Mouse (Mus musculus): ENCODE measurements around the gene Nuak1. TPM values are rescaled to one million over a fixed set of nuclear protein-coding genes. Genes with fewer than 3 reads are reported as not detected.
A peak's percentile ranks its signal among the peaks of the same experiment; 100 is the strongest.

Gene Nuak1
- polyA plus RNA-seq, 1 experiment from 2014 or later = 4.9 TPM

GRCm38 (mm10) chr10:84438466-84439227 is 1.8 kb downstream of the Nuak1 start:
- Histone ChIP-seq H3K9me3 (ENCODE audit: control insufficient read depth, low read length) (no peaks in the 10 kb centered on the region), H3K4me3 (replicated peaks; ENCODE audit: low read length) (peak overlapping the region; percentile 83), H3K9ac (peak overlapping the region; percentile 99), H3K27ac (peak overlapping the region; percentile 80), H3K27me3 (ENCODE audit: control insufficient read depth, insufficient read depth, low read length) (no peaks in the 10 kb centered on the region), H3K36me3 (replicated peaks; ENCODE audit: control insufficient read depth, insufficient read depth) (no peaks in the 10 kb centered on the region), H3K4me1 (replicated peaks; ENCODE audit: control insufficient read depth, insufficient read depth, low read length) (peaks cover 50% of the 10 kb centered on the region), H3K4me2 (replicated peaks) (peak overlapping the region; percentile 91)
- no peak for ATAC-seq (ENCODE audit: low FRiP score)
- DNase-seq (ENCODE audit: low spot score) = peak; percentile 28
- WGBS = 32% methylated on average over 19 of the region's 19 CpGs

- peak; percentile 72 for ATAC-seq (ENCODE audit: low FRiP score)
Observed at GRCm38 (mm10) chr10:84438049-84438422, 2.4 kb downstream of the Nuak1 start.

GRCm38 (mm10) chr10:84437166-84438048 is 3.0 kb downstream of the Nuak1 start:
- Histone ChIP-seq H3K9ac (peak overlapping the region; percentile 56), H3K4me3 (replicated peaks; ENCODE audit: low read length) (peak overlapping the region; percentile 83), H3K36me3 (replicated peaks; ENCODE audit: control insufficient read depth, insufficient read depth) (peaks cover 10% of the 10 kb centered on the region; the same call in 1 of the 2 replicates), H3K4me1 (replicated peaks; ENCODE audit: control insufficient read depth, insufficient read depth, low read length) (peaks cover 43% of the 10 kb centered on the region), H3K4me2 (replicated peaks) (peak overlapping the region; percentile 91), H3K9me3 (ENCODE audit: control insufficient read depth, low read length) (no peaks in the 10 kb centered on the region), H3K27me3 (ENCODE audit: control insufficient read depth, insufficient read depth, low read length) (no peaks in the 10 kb centered on the region), H3K27ac (peak overlapping the region; percentile 80)
- peak; percentile 26; the same call in 1 of the 2 replicates for ATAC-seq (ENCODE audit: low FRiP score)
- no peak for DNase-seq (ENCODE audit: low spot score)
- WGBS = 21% methylated on average over 14 of the region's 14 CpGs

More at GRCm38 (mm10) chr10:84438049-84438422, 2.4 kb downstream of the Nuak1 start:
- WGBS = 2% methylated on average over 7 of the region's 7 CpGs
- peak; percentile 99 for DNase-seq (ENCODE audit: low spot score)
- Histone ChIP-seq H3K27me3 (ENCODE audit: control insufficient read depth, insufficient read depth, low read length) (no peaks in the 10 kb centered on the region), H3K9me3 (ENCODE audit: control insufficient read depth, low read length) (no peaks in the 10 kb centered on the region), H3K4me1 (replicated peaks; ENCODE audit: control insufficient read depth, insufficient read depth, low read length) (peaks cover 48% of the 10 kb centered on the region), H3K4me2 (replicated peaks) (peak overlapping the region; percentile 91), H3K9ac (peak overlapping the region; percentile 99), H3K27ac (peak overlapping the region; percentile 80), H3K36me3 (replicated peaks; ENCODE audit: control insufficient read depth, insufficient read depth) (0 out of 2 replicates have a peak, but pooled peaks cover 5% of the 10 kb centered on the region), H3K4me3 (replicated peaks; ENCODE audit: low read length) (peak overlapping the region; percentile 83)

GRCm38 (mm10) chr10:84435930-84436329 is 4.5 kb downstream of the Nuak1 start:
- Histone ChIP-seq H3K27me3 (ENCODE audit: control insufficient read depth, insufficient read depth, low read length) (no peaks in the 10 kb centered on the region), H3K4me1 (replicated peaks; ENCODE audit: control insufficient read depth, insufficient read depth, low read length) (peaks cover 31% of the 10 kb centered on the region), H3K4me2 (replicated peaks) (peak overlapping the region; percentile 7; the same call in 1 of the 2 replicates), H3K27ac (no peak overlapping the region), H3K36me3 (replicated peaks; ENCODE audit: control insufficient read depth, insufficient read depth) (peaks cover 10% of the 10 kb centered on the region; the same call in 1 of the 2 replicates), H3K9ac (0 out of 2 replicates have a peak overlapping the region, but pooled peaks have one; percentile 21), H3K9me3 (ENCODE audit: control insufficient read depth, low read length) (no peaks in the 10 kb centered on the region), H3K4me3 (replicated peaks; ENCODE audit: low read length) (no peak overlapping the region)
- ATAC-seq (ENCODE audit: low FRiP score) = no peak
- DNase-seq (ENCODE audit: low spot score) = no peak
- 53% methylated on average over 11 of the region's 11 CpGs for WGBS

- H3K4me3 ChIP-seq (replicated peaks; ENCODE audit: low read length) = no peak overlapping the region
- H3K4me2 ChIP-seq (replicated peaks) = no peak overlapping the region
- DNase-seq (ENCODE audit: low spot score) (no peak), ATAC-seq (ENCODE audit: low FRiP score) (no peak)
- no peaks in the 10 kb centered on the region for H3K9me3 ChIP-seq (ENCODE audit: control insufficient read depth, low read length)
- 78% methylated on average over 21 of the region's 21 CpGs for WGBS
- peaks cover 23% of the 10 kb centered on the region for H3K4me1 ChIP-seq (replicated peaks; ENCODE audit: control insufficient read depth, insufficient read depth, low read length)
- H3K36me3 ChIP-seq (replicated peaks; ENCODE audit: control insufficient read depth, insufficient read depth) = peaks cover 10% of the 10 kb centered on the region; the same call in 1 of the 2 replicates
- no peak overlapping the region for H3K27ac ChIP-seq
- H3K27me3 ChIP-seq (ENCODE audit: control insufficient read depth, insufficient read depth, low read length) = no peaks in the 10 kb centered on the region
- H3K9ac ChIP-seq = no peak overlapping the region
Observed at GRCm38 (mm10) chr10:84433193-84433801, 7.1 kb downstream of the Nuak1 start.

- DNase-seq (ENCODE audit: low spot score) (no peak), ATAC-seq (ENCODE audit: low FRiP score) (no peak)
- Histone ChIP-seq H3K4me3 (replicated peaks; ENCODE audit: low read length) (no peak overlapping the region), H3K4me1 (replicated peaks; ENCODE audit: control insufficient read depth, insufficient read depth, low read length) (peaks cover 11% of the 10 kb centered on the region; the same call in 1 of the 2 replicates), H3K36me3 (replicated peaks; ENCODE audit: control insufficient read depth, insufficient read depth) (0 out of 2 replicates have a peak, but pooled peaks cover 10% of the 10 kb centered on the region), H3K27ac (no peak overlapping the region), H3K27me3 (ENCODE audit: control insufficient read depth, insufficient read depth, low read length) (no peaks in the 10 kb centered on the region), H3K4me2 (replicated peaks) (no peak overlapping the region), H3K9ac (no peak overlapping the region), H3K9me3 (ENCODE audit: control insufficient read depth, low read length) (no peaks in the 10 kb centered on the region)
- WGBS = 70% methylated on average over 7 of the region's 7 CpGs
Observed at GRCm38 (mm10) chr10:84424374-84424773, 16.0 kb downstream of the Nuak1 start.

GRCm38 (mm10) chr10:84423903-84424302 is 16.5 kb downstream of the Nuak1 start:
- Histone ChIP-seq H3K4me1 (replicated peaks; ENCODE audit: control insufficient read depth, insufficient read depth, low read length) (peaks cover 11% of the 10 kb centered on the region; the same call in 1 of the 2 replicates), H3K27ac (no peak overlapping the region), H3K4me2 (replicated peaks) (no peak overlapping the region), H3K36me3 (replicated peaks; ENCODE audit: control insufficient read depth, insufficient read depth) (0 out of 2 replicates have a peak, but pooled peaks cover 10% of the 10 kb centered on the region), H3K9me3 (ENCODE audit: control insufficient read depth, low read length) (no peaks in the 10 kb centered on the region), H3K27me3 (ENCODE audit: control insufficient read depth, insufficient read depth, low read length) (no peaks in the 10 kb centered on the region), H3K9ac (no peak overlapping the region), H3K4me3 (replicated peaks; ENCODE audit: low read length) (no peak overlapping the region)
- DNase-seq (ENCODE audit: low spot score) (no peak), ATAC-seq (ENCODE audit: low FRiP score) (no peak)
- 87% methylated on average over 5 of the region's 5 CpGs for WGBS

- H3K27me3 ChIP-seq (ENCODE audit: control insufficient read depth, insufficient read depth, low read length) = no peaks in the 10 kb centered on the region
- 0 out of 2 replicates have a peak, but pooled peaks cover 12% of the 10 kb centered on the region for H3K36me3 ChIP-seq (replicated peaks; ENCODE audit: control insufficient read depth, insufficient read depth)
- H3K4me1 ChIP-seq (replicated peaks; ENCODE audit: control insufficient read depth, insufficient read depth, low read length) = peaks cover 5% of the 10 kb centered on the region; the same call in 1 of the 2 replicates
- no peak for DNase-seq (ENCODE audit: low spot score)
- no peak overlapping the region for H3K4me3 ChIP-seq (replicated peaks; ENCODE audit: low read length)
- no peaks in the 10 kb centered on the region for H3K9me3 ChIP-seq (ENCODE audit: control insufficient read depth, low read length)
- H3K9ac ChIP-seq = no peak overlapping the region
- WGBS = 91% methylated on average over 6 of the region's 6 CpGs
- no peak for ATAC-seq (ENCODE audit: low FRiP score)
- H3K4me2 ChIP-seq (replicated peaks) = no peak overlapping the region
- H3K27ac ChIP-seq = no peak overlapping the region
Observed at GRCm38 (mm10) chr10:84420589-84420988, 19.8 kb downstream of the Nuak1 start.

All from hindbrain, embryonic 14.5 days (tissue).